ENCODE assay signal across 1 mouse cellular context in the genomic region with DNA sequence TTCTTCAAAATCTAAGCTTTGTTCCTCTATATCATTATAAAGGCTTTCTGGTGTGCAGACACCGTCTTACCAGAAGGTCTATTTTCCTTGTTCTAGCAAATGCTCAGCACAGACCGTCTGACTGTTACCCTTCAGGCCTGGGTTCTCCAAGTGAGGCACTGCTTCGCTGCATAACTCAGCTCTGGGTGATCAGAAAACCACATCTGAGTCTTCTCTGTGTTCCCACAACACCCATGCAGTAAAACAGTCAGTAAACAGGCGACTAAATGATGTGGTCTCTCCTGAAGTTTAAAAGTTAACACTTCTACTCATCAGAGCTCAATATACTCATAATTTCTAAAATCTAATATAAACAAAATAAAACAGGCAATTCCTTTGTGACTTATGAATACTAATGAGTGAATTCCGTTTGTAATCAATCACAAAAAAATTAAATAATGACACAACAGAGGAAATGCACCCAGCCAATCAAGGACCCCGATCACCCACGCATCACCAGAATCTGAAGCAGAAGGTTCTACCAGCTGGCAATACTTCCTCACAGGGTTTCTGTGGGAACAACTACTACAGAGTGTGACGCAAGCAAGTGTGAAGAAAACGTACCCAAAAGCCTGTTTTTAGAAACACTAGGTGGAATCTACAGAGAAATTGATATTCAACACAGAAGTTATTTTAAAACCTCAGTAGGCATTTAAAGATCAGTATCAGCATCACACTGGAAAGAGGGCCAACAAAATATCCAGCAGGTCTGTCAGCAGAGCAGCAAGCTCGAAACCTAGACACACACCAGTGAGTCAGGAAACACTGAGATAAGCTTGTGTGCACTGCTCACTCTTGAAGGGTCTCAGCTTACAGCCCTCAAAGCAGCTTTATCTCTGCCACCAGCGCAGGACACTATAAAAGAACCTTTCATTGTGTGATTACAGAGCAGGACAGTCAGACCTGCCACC.
A peak's percentile ranks its signal among the peaks of the same experiment; 100 is the strongest.
TF ChIP-seq lines count a peak whose summit lies in the region.

No protein-coding gene starts in this region.

TF ChIP-seq in CH12.LX, 34 proteins besides CTCF, POLR2A, EP300 and RAD21 (continued from another document):
- TF ChIP-seq ELF1 (IDR thresholded peaks at IDR 0.05; ENCODE audit: low read depth, low read length) = 0 out of 2 replicates have a peak, but pooled peaks have one; percentile 9
TF ChIP-seq in CH12.LX: peak in this region for 8.
